Mouse (Mus musculus) olfactory bulb, adult 2 months (tissue): ENCODE measurements at regions not wholly inside any gene's neighbourhood (a gene's known extent, or its start where the extent isn't known, plus 50 kb on each side); places are given as distances from the start of the nearest gene placed in this dataset.

Experiments used
- CTCF ChIP-seq: fragments of 200-500 bp; IDR thresholded peaks from 2 replicates; pipeline ENCODE4 v1.5.1; 2012; ENCODE audit warnings: low read depth, mild to moderate bottlenecking, low read length, moderate library complexity; ENCODE audit not compliant: insufficient read depth
- POLR2A ChIP-seq: fragments of 200-500 bp; IDR thresholded peaks from 2 replicates; pipeline ENCODE4 v1.6.1; 2012; ENCODE audit warnings: mild to moderate bottlenecking, low read depth, low read length, moderate library complexity; ENCODE audit not compliant: insufficient read depth

DNA sequence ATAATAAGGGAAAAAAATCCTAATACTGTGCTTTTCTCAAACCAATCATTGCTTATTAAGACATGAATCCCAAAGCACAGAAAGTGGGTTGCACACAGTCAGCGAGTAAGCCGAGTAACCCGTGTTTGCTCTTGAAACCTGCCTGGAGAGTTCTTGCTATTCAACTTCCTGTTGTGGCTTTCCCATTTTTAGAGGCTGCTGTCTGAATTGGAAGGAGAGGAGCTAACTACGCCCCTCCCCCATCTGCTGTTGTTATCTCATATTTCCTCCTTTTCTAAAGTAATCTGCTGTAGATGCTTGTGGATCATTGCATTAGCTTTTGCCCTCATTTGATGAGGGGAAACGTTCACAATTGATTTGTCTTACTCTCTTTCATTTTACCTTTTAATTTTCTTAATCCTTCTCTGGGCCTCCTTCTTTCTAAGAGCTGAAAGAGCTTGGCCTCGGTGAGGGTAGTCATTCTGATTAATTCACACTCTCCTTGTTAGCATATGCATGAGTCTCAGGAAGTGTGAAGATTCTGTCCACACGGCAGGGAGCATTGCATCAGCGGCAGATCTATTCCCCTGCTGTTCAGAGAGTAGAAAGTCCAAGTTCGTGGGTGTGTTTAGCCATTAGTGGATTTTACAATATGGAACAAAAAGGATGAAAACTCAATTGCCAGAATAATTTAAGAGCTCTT, 1501.8 kb upstream of the Slc10a2 start:
- TF ChIP-seq CTCF, result no peak
- TF ChIP-seq POLR2A, result no peak
